Mouse (Mus musculus): ENCODE data around the gene Aldh3a2.
"Not testable (repeated sequence)": the region's sequence is repeated elsewhere in the genome, so short reads cannot be mapped to it uniquely, and the experiment has no call there.

The Aldh3a2 gene

DNA sequence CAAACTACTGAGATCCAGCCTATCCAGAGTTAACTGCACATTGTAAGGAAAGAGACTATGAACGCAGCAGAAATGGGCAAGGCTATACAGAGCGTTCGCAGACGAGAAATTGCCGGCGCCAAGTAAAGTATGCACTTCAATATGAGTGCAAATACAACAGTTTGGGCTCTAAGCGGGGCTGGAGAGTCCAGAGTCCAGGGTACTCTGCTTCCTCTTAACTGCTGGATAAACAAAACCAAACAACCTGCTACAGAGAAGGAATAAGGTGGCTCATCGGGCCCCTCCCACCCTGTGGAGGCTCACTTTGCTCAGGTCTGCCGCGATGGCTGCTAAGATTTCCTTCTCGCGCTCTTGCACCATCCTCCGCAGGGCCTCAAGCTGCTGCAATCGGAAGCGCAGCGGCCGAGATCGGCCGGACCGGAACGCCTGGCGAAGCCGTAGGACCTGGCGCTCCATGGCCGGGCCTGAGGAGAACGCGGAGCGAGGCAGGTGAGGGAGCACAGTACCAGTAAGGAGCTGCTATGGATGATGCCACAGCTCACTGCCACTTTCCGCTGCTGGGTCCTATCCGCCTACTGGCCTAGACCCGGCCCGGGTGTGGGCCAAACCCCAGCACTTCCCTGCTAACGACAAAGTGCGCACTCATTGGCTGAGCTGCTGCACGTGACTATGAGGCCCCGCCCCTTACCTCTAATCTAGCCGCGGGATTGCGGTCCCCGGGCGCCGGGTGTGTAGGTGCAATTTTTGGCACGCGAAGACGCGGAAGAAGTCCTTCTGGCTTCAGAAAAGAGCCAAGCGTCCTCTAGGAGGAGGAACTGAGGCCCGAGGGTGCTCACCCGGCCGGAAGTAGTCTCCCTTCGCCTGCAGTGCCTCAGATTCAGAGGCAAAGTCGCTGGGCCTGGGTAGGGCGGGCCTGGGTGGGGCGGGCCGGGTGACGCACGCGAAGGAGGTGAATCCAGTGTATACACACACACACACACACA is at the start of gene Aldh3a2:
TSS of gene Aldh3a2 (minus strand) at position 914 of the 983 bp plus-strand sequence.
- peak; percentile 98 for DNase-seq

DNA sequence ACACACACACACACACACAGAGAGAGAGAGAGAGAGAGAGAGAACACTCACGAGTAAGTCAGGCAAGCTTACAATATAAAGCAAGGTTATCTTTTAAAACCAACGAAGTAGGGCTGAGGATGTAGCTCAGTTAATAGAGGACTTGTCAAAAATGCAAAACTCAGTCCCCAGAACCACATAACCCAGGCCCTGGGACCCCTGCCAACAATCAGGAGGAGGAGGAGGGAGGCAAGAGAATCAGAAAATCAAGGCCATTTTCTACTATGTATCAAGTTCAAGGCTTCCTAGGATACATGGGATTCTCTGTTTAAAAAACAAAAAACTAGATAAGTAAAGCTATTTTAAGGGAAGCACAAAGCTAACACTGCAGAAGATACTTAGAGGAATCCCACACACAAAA is 49.6 kb upstream of the Aldh3a2 start:
- no peak for DNase-seq

DNA sequence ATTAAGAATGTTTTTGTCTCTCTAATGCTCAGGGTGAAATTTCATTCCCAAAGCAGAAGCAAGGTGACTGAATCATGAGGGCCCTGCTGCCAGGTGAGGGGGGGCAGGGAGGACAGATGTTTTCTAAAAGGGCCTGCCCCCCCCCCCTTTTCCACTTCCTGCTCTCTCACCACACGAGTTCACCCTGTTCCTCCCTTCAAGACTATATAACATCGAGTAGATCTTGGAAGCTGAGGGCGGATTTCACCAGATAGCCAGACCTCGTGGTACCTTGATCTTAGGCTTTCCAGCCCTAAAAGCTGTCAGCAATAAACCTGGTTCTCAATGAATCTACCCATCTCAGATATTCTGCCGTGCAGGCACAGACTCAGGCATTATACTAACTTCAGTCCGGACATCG is 43.1 kb upstream of the Aldh3a2 start:
- no peak for DNase-seq

DNA sequence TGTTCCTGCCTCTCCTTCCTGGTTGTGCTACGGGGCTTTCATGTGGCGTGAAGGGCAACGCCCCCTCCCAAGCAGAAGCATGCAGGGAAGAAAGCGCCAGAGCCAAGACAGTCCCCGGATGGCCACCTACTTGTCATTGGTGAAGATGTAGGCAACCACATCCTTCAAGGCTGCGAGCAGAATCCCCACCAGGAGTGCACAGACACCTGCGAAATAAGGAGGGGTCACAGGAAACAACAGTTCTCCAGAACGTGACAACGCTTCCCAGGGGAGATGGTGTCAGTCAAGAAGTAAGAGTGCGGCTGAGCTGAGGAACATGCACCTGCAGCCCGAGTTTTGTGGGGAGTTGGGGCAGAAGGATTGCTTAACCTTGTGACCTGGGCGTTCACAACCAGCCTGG is 42.6 kb upstream of the Aldh3a2 start:
- no peak for DNase-seq

DNA sequence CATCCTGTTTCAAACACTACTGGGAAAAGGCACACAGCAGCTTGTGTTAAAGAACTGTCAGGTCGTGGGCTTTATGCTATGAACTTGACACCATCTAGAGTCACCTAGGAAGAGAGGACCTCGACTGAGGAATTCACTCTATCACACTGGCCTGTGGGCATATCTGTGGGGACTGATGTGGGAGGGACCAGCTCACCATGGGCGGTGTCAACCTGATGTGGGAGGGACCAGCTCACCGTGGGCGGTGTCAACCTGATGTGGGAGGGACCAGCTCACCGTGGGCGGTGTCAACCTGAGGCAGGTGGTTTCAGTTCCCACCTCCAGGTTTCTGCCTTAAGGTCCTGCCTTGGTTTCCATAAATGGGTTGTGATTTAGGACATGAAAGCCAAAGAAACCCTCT is 40.5 kb upstream of the Aldh3a2 start:
- DNase-seq = no peak

DNA sequence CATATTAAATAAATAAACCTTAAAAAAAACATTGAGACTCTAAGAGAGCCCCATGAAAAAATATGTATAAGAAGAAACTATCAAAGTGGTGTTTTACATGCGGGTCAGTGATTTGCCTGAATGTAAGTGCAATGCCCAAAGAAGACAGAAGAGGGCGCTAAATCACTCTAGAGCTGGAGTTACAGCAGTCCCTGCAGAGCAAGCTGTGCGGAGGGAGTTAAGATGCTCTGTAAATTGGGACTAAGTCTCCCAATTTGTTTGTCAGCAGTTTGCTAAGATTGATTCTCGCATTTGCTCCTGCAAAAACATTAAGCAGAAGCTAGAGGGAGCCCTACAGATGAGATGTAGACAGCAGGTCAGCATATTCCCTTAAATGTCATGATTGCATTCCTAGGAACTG is 38.1 kb upstream of the Aldh3a2 start:
- DNase-seq = peak in 1 of 2 experiments; percentile 55

DNA sequence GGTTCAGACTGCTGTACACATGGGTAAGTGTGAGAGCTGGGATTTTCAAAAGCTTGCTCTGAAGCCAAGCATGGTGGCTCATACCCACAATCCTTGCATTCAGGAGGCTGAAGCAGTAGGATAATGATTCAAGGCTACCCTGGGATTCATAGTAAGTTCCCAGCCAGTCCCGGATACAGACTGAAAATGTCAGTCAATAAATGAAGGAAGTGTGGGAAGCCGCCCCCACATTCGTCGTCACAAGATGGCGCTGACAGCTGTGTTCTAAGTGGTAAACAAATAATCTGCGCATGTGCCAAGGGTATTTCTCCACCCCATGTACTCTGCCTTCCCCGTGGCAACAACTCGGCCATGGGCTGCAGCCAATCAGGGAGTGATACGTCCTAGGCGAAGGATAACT is 37.3 kb upstream of the Aldh3a2 start:
- DNase-seq = not testable (repeated sequence)

DNA sequence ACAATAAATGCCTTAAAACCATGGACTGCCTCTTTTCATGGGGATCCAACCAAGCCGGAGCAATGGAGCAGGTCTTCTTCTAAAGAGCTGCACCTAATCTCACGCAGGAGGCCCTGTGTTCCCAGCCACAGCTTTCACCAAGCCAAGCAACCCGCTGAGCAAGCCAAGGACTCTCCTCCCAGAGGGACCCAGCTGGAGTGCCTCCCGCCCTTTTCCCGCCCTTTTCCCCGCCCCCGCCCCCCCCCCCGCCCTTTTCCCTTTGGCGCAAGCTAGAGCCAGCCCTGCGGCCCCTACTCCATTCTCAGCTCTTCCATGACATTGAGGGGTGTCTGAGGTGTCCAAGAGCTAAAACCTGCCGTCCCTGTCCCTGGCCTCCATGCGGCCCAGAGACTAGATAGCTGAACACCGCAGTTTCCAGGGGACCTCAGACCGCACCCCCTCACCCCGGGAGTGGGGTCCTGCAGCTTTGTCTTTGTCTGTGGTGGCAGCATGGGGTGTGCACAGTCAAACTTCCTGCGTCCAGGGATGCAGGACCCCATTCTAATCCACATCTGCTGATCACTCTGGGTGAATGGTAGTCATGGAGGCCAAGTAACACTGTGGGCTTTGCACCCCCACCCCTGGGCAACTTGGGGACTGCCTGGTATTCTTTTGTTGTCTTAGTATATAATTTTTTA is 33.6 kb upstream of the Aldh3a2 start:
- peak in 1 of 2 experiments; percentile 24 for DNase-seq

DNA sequence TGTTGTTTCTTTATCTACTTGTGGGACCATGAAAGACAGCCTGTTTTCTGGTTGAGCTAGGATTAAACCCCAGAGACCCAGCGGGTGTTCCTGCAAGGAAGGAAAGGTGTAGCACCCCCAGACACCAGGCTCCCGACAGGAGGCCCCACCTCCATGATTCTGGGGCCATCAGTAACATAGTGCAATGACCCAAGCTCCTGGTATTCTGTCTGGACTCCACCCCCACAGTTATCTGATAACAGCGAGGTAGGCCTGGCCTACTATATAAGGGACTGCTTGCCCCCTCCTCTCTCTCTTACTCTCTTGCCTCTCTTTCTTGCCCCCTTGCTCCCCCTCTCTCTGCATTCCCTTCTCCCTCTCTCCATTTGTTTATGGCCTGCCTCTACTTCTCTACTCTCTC is 32.9 kb upstream of the Aldh3a2 start:
- DNase-seq = no peak

DNA sequence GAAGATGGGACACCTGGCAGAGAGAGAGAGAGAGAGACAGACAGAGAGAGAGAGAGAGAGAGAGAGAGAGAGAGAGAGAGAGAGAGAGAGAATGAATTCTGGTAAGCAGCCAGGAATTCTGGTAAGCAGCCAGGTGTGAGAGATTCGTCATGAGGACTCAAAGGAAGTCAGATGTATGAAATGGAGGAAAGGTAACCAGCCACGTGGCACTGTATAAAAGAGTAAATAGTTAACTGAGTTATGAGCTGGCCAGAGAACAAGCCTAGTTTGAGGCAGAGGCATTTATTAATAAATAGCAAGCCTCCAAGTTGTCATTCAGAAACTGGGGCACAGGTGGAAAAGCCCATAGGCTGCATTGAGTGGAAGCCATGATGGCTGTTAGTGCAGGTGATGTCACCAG is 30.6 kb upstream of the Aldh3a2 start:
- no peak for DNase-seq

DNA sequence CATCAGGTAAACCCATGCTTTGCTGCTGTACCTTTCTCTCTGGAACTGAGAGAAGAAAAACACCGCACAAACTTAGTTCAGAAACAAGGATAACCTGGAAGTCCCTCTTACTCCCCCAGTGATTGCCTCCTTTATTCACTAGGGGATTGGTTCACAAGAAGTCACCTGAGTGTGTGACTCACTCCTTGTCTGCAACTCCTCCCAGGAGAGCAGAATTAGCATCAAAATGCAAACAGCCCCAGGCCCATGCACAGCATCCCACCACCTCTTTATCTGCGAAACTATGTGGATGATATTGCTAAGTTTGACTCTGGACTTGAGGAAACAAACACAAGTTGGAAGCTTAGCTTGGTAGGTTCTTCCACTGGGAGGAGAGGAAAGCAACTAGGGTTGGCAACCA is 30.1 kb upstream of the Aldh3a2 start:
- DNase-seq = no peak

DNA sequence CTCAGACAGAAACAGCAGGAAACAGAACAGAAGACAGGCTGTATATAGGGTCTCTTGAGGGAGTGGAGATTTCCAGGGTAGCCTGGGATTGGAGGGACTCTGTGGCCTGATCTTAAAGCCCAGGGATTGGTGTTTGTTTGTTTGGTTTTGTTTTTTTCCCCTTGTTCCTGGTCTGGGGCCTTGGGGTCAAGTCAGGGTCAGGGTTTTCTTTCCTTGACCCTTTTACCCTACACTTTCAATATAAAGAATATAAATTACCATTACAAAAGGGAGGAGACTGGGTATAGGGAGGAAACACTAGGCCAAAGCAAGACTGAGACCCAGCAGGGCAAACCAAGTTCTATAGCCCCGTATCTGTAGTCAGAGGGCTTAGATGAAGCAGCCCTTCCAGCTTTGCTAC is 29.3 kb upstream of the Aldh3a2 start:
- no peak for DNase-seq

DNA sequence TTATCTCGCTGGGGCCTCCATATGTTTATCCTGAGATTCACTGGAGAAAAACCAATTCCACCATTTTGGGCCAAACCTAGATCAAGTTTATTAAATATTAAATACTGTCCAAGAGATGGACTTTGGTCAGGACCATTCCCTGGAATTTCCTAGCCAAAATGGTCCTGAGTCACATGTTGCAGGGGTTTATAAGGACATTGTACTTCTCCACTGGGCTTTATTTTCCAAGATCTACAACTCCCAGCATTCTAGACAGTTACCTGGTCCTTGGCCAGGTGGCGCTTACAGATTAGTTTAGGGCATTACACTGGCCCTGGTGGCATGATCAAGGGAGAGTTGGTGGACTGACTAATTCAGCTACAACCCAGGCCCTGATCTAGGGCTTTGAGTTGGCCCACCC is 28.3 kb upstream of the Aldh3a2 start:
- no peak for DNase-seq

DNA sequence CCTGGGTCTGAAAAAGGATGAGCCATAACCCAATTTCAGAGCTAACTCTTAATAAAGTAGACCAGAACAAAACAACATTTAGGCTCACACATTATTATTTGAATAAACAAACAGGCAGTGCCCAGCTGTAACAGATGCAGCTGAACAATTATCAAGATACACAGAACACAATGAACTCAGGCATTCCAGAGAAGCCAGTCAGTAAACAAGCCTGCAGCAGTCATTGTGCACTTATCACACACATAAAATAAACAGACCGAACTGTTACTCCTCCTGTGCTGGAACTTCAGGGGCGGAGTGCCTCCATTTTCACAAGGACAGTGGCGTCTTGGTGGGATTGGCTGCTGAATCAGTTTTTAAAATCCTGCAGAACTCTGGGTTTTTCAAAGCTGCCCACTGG is 27.2 kb upstream of the Aldh3a2 start:
- DNase-seq = peak in 1 of 2 experiments; percentile 24

DNA sequence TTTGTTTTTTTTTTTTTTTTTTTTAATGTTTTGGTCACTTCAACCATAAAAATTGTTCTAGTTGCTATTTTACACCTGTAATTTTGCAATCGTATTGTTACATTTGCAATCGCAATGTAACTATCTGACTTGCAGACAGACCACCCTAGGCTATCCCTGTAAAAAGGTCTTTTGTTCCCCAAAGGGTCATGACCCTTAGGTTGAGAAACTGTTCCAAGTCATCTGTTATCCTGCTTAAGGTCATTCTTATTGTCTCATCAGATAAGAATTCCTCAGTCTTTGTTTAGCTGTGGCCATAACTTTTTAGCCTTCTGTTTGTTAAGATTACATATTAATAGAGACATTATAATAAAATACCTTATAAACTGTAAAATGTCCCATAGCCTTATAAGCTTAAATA is 26.0 kb upstream of the Aldh3a2 start:
- no peak for DNase-seq

DNA sequence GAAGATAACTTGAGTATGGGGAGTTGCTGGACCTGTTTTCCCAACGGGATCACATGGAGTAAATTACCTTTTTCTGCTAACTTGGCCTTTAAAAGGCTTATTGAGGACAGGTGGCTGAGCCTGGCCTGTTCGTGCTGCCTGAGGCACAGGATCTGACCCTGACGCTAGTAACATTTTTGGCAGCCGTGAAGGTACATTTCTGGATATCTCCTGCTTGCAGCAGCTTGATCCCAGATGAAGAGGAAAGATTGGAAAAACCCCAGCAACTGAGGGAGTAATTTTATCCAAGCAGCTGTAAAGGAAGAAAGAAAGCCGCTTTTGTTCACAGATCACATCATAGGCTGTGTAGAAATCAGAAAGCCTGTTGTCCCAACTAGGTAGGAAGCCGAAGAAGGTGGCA is 17.1 kb upstream of the Aldh3a2 start:
- DNase-seq = peak in 1 of 2 experiments; percentile 27

DNA sequence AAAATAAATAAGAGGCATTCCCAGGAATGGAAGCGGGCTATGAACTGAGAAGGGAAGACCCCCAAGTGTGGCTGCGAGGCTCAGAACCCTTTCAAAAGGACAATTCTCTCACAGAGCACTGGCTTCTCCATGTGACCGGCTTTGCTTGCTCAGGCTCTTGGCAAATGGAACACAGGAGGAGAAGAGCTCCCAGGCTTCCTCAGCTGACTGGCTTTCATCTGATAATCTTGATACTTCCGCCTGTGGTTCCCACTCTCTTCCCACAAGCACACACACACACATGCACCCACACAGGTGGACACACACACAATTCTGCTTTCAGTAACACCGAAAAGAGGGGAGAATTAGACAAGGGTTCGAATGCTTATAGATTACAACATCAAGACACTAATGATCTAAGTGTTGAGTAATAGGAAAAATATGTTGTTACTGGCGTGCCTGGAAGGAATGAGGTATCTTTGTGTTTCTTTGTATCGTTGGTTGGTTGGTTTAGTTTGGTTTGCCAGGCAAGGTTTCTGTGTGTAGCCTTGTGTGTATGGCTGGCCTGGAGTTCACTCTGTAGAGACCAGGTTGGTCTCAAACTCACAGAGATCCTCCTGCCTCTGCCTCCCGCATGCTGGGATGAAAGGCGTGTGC is 16.3 kb upstream of the Aldh3a2 start:
- DNase-seq = no peak

DNA sequence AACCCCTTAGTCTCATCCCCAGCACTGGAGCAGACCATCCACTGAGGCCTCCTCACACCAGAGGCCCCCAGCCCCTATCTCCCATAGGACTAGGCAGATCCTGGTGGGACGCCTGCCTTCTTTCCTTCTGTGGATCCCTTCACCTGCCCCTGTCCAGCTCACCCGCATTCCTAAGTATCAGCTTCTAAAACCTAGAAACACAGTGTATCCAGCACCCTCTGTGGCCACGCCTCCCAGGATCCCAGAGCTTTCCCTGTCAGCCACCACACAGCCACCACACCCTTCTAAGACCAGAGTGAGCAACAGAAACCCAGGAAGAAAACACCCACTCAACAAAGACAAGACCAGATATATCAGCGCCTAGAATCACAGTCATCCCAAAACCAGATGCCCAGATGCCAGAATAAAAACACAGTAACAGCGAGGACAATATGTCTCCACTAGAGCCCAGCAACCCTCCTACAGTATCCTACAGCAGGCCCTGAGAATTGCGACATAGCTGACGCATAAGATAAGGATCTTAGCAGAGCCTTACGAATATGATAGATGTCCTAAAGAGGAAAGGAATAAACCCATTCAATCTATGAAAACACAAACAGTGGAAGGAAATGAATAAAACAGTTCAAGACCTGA is 11.3 kb upstream of the Aldh3a2 start:
- DNase-seq = no peak

DNA sequence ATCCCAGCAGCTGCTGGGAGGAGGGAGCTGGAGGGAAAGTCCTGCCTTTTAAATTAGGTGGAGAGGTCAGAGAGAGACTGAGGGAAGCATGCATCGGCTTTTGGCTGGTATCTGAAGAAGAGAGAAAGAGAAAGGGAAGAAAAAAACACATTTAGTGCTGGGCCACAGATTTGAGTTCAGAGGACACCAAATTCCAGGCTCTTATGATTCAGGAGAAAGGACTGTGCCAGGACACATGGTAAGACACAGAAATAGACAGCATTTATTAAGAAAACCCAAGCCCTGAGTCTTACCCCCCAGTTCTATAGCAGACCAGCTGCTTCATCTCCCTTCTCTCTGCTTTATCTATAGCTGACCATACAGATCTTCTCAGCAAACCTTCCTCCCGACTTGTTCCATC is 10.7 kb upstream of the Aldh3a2 start:
- no peak for DNase-seq

DNA sequence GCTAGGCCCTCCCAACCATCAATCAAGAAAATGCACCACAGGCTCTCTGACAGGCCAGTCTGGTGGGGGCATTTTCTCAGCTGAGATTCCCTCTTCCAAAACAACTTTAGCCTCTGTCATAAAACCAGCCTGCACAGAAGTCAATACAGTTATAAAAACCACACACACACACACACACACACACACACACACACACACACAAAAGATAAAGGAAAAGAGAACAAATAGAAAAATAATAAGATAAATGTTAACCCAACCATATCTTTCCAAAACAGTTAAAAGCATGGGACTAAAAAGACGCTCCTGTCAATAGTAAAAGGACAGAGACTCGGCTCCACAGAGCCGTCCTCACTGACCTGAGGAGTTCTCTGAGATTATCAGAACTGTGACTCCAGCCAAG is 9.2 kb upstream of the Aldh3a2 start:
- DNase-seq = no peak

DNA sequence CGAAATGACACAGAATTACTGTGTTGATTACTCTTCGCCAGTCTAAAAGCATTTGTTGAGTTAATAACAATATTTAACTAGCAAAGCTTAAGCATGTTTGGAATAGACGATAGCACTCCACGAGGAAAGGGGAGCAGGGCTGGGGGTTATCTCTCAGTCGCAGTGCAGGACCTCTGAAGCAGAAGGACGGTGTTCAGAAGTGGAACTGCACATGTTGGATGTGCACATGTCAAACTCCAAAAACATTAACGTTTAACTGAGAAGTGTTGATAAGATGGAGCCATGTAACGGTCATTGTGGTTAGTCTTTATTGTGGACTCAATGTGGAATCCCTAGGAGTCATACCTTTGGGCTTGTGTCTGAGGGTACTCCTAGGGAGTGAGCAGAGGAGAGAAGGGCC is 7.8 kb upstream of the Aldh3a2 start:
- no peak for DNase-seq

DNA sequence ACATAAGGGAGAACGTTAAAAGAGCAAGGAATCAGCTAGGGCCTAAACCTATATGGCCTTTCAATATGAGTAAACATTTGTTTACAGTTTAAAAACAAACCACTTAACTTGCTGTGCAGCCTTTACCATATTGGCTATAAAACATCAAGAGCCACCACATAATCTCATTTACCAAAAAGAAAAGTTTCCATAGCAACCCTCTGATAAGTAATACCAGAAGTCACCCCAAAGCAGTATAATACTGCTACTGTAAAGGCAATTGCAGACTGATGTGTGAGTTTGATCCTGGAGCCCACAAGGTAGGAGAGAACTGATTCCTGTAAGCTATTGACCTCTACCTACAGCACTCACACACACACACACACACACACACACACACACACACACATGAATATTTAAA is 7.2 kb upstream of the Aldh3a2 start:
- no peak for DNase-seq

DNA sequence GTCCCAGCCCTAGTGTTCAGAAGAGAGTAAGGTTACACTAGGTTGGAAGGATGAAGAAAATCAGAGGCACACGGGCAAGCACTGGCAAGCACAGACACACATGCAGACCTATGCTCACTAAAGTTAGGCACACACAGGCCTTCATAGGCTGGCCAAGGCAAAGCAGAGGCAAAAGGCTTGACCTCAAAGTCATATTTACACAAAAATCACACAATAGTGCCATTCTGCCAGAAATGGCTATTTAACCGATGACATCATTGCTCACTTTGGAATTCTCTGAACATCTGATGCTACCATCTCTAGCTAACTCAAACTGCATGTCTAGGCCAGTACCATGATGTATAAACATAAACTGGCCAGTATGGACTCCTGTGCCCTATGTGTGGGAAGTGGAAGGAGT is 6.7 kb upstream of the Aldh3a2 start:
- DNase-seq = no peak

Measured in lung, adult 18-20 months (tissue).